Mouse (Mus musculus): ENCODE data around the gene Gm14632. TPM values are rescaled to one million over a fixed set of nuclear protein-coding genes. Genes with fewer than 3 reads are reported as not detected.
"Not testable (repeated sequence)": the region's sequence is repeated elsewhere in the genome, so short reads cannot be mapped to it uniquely, and the experiment has no call there.

The Gm14632 gene
- not detected for total RNA-seq (2021)
- long read RNA-seq, experiment 1, result 0 reads
- long read RNA-seq, experiment 2, result 0 reads

DNA sequence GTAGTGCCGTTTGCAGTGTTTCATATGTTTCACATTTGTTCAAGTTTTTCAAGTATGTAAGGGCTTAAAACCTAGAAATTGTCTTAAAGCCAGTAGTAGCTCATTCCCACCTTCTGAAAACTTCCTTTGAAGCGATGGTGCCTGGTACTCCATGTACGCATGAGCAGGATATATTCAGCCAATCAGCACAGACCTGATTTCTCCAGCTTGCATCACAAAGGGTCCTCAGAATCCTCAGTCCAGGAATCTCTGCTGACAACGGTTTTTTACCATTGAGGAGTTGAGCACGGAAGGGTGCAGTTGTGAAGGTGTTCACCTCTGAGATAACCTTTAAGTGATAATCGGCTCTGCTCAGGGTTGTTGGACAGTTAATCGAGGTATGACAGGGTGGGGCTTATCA, at the start of gene Gm14632:
Gene Gm14632 (plus strand): TSS at position 301 of the 400 bp plus-strand sequence.
- DNase-seq (ENCODE audit: low spot score in 2 of 2), result not testable (repeated sequence)

Measured in adrenal gland, adult 18-20 months (tissue).